Comparison of ENCODE assay signal across 24 mouse cellular contexts in the genomic region with DNA sequence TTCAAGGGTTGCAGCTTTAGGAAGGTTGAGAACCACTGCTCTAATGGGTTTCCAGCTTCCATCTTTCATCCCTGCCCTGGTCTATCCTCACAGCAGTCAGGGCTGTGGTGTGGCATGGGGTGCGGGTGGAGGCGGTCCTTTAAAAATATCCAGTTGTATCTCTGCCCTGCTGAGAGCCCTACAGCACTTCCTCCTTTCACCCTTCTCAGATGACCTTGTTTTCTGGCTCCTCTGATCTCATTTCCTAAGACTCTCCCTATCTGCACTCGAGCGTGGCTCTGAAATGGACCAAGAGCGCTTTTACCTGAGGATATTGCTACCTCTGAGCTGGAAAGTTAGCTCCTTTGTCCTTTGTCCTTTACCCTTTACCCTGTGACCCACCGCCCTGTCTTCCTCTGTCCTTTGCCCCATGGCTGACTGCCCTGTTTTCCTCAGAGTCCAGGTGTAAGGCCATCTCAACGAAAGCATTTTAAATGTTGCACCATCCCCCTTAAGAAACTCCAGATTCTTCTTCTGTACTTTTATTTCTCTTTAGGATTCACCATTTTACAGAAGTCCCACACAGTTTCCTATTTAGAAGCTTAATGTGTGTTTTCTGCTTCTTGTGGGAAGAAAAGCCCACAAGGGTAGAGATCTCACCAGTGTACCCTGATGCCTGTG. TPM values are rescaled to one million over a fixed set of nuclear protein-coding genes. Genes with fewer than 3 reads are reported as not detected.
"Had no signal": no experiment of that assay in that cellular context is flagged by ENCODE, and none has a peak within 500 bp of the region (broad histone marks: within the 10 kb centered on the region; RNA-seq: fewer than 3 reads in every experiment).

No protein-coding gene starts in this region.

- H3K4me1 ChIP-seq: lung, embryonic 15.5 days; midbrain, embryonic 10.5 days; midbrain, embryonic 12.5 days; neural tube, embryonic 13.5 days; neural tube, embryonic 15.5 days had no signal

- ATAC-seq: lung, postnatal 0 days; midbrain, embryonic 16.5 days had no signal

- H3K4me3 ChIP-seq: lung, embryonic 15.5 days; midbrain, embryonic 10.5 days; midbrain, embryonic 12.5 days; myocyte; neural tube, embryonic 13.5 days; neural tube, embryonic 15.5 days had no signal

- DNase-seq: lung, adult 2 months; lung, postnatal 14 days; lung, postnatal 36 days; midbrain, embryonic 14.5 days; retina, postnatal 1 day; right cerebral cortex, adult 18-20 months; right cerebral cortex, postnatal 25 days; right cerebral cortex, postnatal 4 days; spleen, adult 18-20 months; thymus, adult 18-20 months; thymus, postnatal 14 days; thymus, postnatal 36 days had no signal

- H3K4me2 ChIP-seq: lung, embryonic 15.5 days; midbrain, embryonic 12.5 days; neural tube, embryonic 13.5 days; neural tube, embryonic 15.5 days had no signal

- H3K9ac ChIP-seq: lung, embryonic 15.5 days; midbrain, embryonic 12.5 days; neural tube, embryonic 13.5 days; neural tube, embryonic 15.5 days had no signal

- H3K9me3 ChIP-seq: lung, embryonic 15.5 days; midbrain, embryonic 10.5 days; midbrain, embryonic 12.5 days; neural tube, embryonic 13.5 days; neural tube, embryonic 15.5 days had no signal

- H3K27ac ChIP-seq: lung, embryonic 15.5 days; macrophage; midbrain, embryonic 10.5 days; midbrain, embryonic 12.5 days; neural tube, embryonic 13.5 days; neural tube, embryonic 15.5 days had no signal

- H3K36me3 ChIP-seq: lung, embryonic 15.5 days; midbrain, embryonic 10.5 days; midbrain, embryonic 12.5 days; neural tube, embryonic 13.5 days; neural tube, embryonic 15.5 days had no signal

- H3K27me3 ChIP-seq: lung, embryonic 15.5 days; midbrain, embryonic 12.5 days; neural tube, embryonic 13.5 days; neural tube, embryonic 15.5 days had no signal

RNA-seq across cellular contexts. Expression of a gene that starts 4.2 kb away (rescaled TPM):
- total RNA-seq: megakaryocyte, adult 5-6 weeks; megakaryocyte-erythroid progenitor cell, adult 5-6 weeks had no signal
- polyA plus RNA-seq: macrophage; midbrain, embryonic 10.5 days; midbrain, embryonic 12.5 days; midbrain, embryonic 14.5 days; midbrain, embryonic 16.5 days; myocyte; neural tube, embryonic 11.5 days; neural tube, embryonic 13.5 days; neural tube, embryonic 15.5 days had no signal

RNA-seq across cellular contexts. Expression of a gene that starts 46.2 kb away (rescaled TPM):
- total RNA-seq: megakaryocyte, adult 5-6 weeks had no signal
